In the genomic region with DNA sequence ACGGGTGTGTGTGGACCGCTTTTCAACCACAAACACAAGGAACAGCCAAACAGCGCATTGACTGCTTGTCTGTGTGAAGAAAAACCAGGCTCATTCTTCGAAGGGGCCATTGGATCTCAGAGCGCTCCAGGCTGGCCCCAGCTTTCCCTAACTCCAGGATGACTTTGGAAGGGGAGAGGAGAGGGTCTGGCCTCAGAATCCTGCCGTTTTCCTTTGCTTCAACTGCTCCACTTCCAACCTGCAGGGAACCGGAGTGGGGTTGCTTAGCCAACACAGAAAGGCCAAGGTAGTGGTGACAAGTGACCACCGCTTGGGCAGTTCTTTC, we compare ENCODE assay signal across 13 mouse cellular contexts. TPM values are rescaled to one million over a fixed set of nuclear protein-coding genes. Genes with fewer than 3 reads are reported as not detected.
DNase-seq lines count a peak whose midpoint lies in the region; ATAC-seq and TF ChIP-seq lines count a peak whose summit lies in the region.
"Had no signal": no experiment of that assay in that cellular context is flagged by ENCODE, and none has a peak within 500 bp of the region (broad histone marks: within the 10 kb centered on the region; RNA-seq: fewer than 3 reads in every experiment).

No protein-coding gene starts in this region.

- peak overlapping the region; percentile 71 for H3K9ac ChIP-seq in heart, embryonic 15.5 days
- no peak overlapping the region for H3K9ac ChIP-seq in lung, embryonic 16.5 days (ENCODE audit: low read length)
- H3K9ac ChIP-seq in embryonic facial prominence, embryonic 11.5 days (replicated peaks; ENCODE audit: low read length) = no peak overlapping the region
- no peak overlapping the region for H3K9ac ChIP-seq in liver, postnatal 0 days (replicated peaks)

- H3K4me3 ChIP-seq in heart, embryonic 15.5 days = peak overlapping the region; percentile 52
- peak overlapping the region; percentile 34 for H3K4me3 ChIP-seq in lung, embryonic 16.5 days (ENCODE audit: low read length)
- H3K4me3 ChIP-seq in lung, adult 2 months (replicated peaks; ENCODE audit: extremely low read depth, low read depth, low read length) = no peak overlapping the region
- no peak overlapping the region for H3K4me3 ChIP-seq in embryonic facial prominence, embryonic 11.5 days (ENCODE audit: low read depth, low read length)
- H3K4me3 ChIP-seq in liver, postnatal 0 days (ENCODE audit: low read depth, low read length) = 0 out of 2 replicates have a peak overlapping the region, but pooled peaks have one; percentile 38

- H3K27me3 ChIP-seq in heart, embryonic 15.5 days = peaks cover 30% of the 10 kb centered on the region
- H3K27me3 ChIP-seq in lung, embryonic 16.5 days (ENCODE audit: control insufficient read depth, insufficient read depth, low read depth, low read length) = peaks cover 82% of the 10 kb centered on the region
- peaks cover 60% of the 10 kb centered on the region for H3K27me3 ChIP-seq in embryonic facial prominence, embryonic 11.5 days (ENCODE audit: control insufficient read depth, insufficient read depth, low read length)
- peaks cover 78% of the 10 kb centered on the region for H3K27me3 ChIP-seq in liver, postnatal 0 days (ENCODE audit: insufficient read depth, low read length)

- no peak for DNase-seq in heart, postnatal 4 days
- no peak for DNase-seq in lung, adult 2 months
- DNase-seq in embryonic facial prominence, embryonic 11.5 days (ENCODE audit: low spot score) = peak; percentile 17
- DNase-seq in liver, postnatal 0 days = no peak
- DNase-seq in left cerebral cortex, postnatal 25 days (ENCODE audit: low spot score in 2 of 2) = no peak
- DNase-seq: cerebellum, postnatal 14 days; gastrocnemius, postnatal 10 days; lung, postnatal 14 days had no signal

- ATAC-seq in heart, embryonic 15.5 days (replicated peaks; ENCODE audit: insufficient number of reproducible peaks, insufficient read depth, low FRiP score, low read depth) = no peak; the same call in 1 of the 2 replicates
- no peak for ATAC-seq in lung, embryonic 16.5 days (ENCODE audit: low read depth)
- no peak for ATAC-seq in embryonic facial prominence, embryonic 11.5 days (replicated peaks; ENCODE audit: insufficient number of reproducible peaks, low FRiP score, low TSS enrichment, low read depth)
- no peak for ATAC-seq in liver, postnatal 0 days

- WGBS in heart, embryonic 15.5 days = 13% methylated on average over 8 of the region's 8 CpGs
- 13% methylated on average over 8 of the region's 8 CpGs for WGBS in lung, embryonic 16.5 days
- WGBS in lung, adult 2 months = 32% methylated on average over 8 of the region's 8 CpGs
- under 1% methylated on average over 8 of the region's 8 CpGs for whole genome bisulfite sequencing in embryonic facial prominence, embryonic 11.5 days
- WGBS in liver, postnatal 0 days (ENCODE audit: insufficient replicate concordance) = 14% methylated on average over 8 of the region's 8 CpGs

- no peak for TF ChIP-seq CTCF in lung, adult 2 months (IDR thresholded peaks at IDR 0.05; ENCODE audit: insufficient read depth, low read length)
- no peak for TF ChIP-seq CTCF in liver, postnatal 0 days (IDR thresholded peaks at IDR 0.05; ENCODE audit: low read depth)

- H3K4me1 ChIP-seq in heart, embryonic 15.5 days (replicated peaks) = peaks cover 22% of the 10 kb centered on the region
- H3K4me1 ChIP-seq in lung, embryonic 16.5 days (replicated peaks; ENCODE audit: control insufficient read depth, insufficient read depth, low read length) = peaks cover 12% of the 10 kb centered on the region
- H3K4me1 ChIP-seq in lung, adult 2 months (ENCODE audit: control insufficient read depth, insufficient read depth, low read length) = peaks cover 6% of the 10 kb centered on the region
- no peaks in the 10 kb centered on the region for H3K4me1 ChIP-seq in embryonic facial prominence, embryonic 11.5 days (ENCODE audit: control insufficient read depth, insufficient read depth, low read length)
- H3K4me1 ChIP-seq in liver, postnatal 0 days (ENCODE audit: insufficient read depth) = peaks cover 5% of the 10 kb centered on the region

- no peaks in the 10 kb centered on the region for H3K36me3 ChIP-seq in heart, embryonic 15.5 days
- no peaks in the 10 kb centered on the region for H3K36me3 ChIP-seq in lung, embryonic 16.5 days (ENCODE audit: control insufficient read depth, insufficient read depth, low read length)
- H3K36me3 ChIP-seq in embryonic facial prominence, embryonic 11.5 days (replicated peaks; ENCODE audit: control insufficient read depth, insufficient read depth, low read depth, low read length) = no peaks in the 10 kb centered on the region
- no peaks in the 10 kb centered on the region for H3K36me3 ChIP-seq in liver, postnatal 0 days (replicated peaks; ENCODE audit: insufficient read depth, low read length)

- no peaks in the 10 kb centered on the region for H3K9me3 ChIP-seq in heart, embryonic 15.5 days (replicated peaks)
- H3K9me3 ChIP-seq in lung, embryonic 16.5 days (ENCODE audit: control insufficient read depth, low read length) = no peaks in the 10 kb centered on the region
- H3K9me3 ChIP-seq in embryonic facial prominence, embryonic 11.5 days (replicated peaks; ENCODE audit: control insufficient read depth, low read length) = no peaks in the 10 kb centered on the region
- H3K9me3 ChIP-seq in liver, postnatal 0 days (ENCODE audit: low read length) = no peaks in the 10 kb centered on the region

- TF ChIP-seq EP300 in liver, postnatal 0 days (IDR thresholded peaks at IDR 0.05; ENCODE audit: low read depth) = no peak

- TF ChIP-seq POLR2A in lung, adult 2 months (IDR thresholded peaks at IDR 0.05; ENCODE audit: borderline replicate concordance, extremely low read depth, low read depth, low read length) = no peak

- intact Hi-C loops in left cerebral cortex, postnatal 25 days (cut with DNase I) = no loop called here

- H3K4me2 ChIP-seq in heart, embryonic 15.5 days = peak overlapping the region; percentile 70
- no peak overlapping the region for H3K4me2 ChIP-seq in lung, embryonic 16.5 days (ENCODE audit: low read depth, low read length)
- H3K4me2 ChIP-seq in embryonic facial prominence, embryonic 11.5 days (ENCODE audit: low read depth, low read length) = no peak overlapping the region
- H3K4me2 ChIP-seq in liver, postnatal 0 days (ENCODE audit: low read depth, low read length) = 0 out of 2 replicates have a peak overlapping the region, but pooled peaks have one; percentile 62

- peak overlapping the region; percentile 96 for H3K27ac ChIP-seq in heart, embryonic 15.5 days
- no peak overlapping the region for H3K27ac ChIP-seq in lung, embryonic 16.5 days (ENCODE audit: low read length)
- no peak overlapping the region for H3K27ac ChIP-seq in embryonic facial prominence, embryonic 11.5 days (replicated peaks; ENCODE audit: low read depth, low read length)
- no peak overlapping the region for H3K27ac ChIP-seq in liver, postnatal 0 days (ENCODE audit: low read depth)

RNA-seq across cellular contexts. Expression of gene Nkx2-5, which starts 6.3 kb away (rescaled TPM):
- polyA plus RNA-seq in heart, embryonic 15.5 days (2015; fragmentation: Nextera tagmentation; extraction: Ambion mirVana) = 131 and 147 TPM in 2 replicates
- 100 to 1,000 TPM; 123 to 128 TPM for total RNA-seq in heart, postnatal 4 days (2021)
- 1.6 and 2.9 TPM in 2 replicates for polyA plus RNA-seq in lung, embryonic 16.5 days (2015; fragmentation: Nextera tagmentation; extraction: Ambion mirVana)
- 1.8 and 2.4 TPM in 2 replicates for polyA plus RNA-seq in lung, adult 2 months (2012; rRNA removed)
- polyA plus RNA-seq in embryonic facial prominence, embryonic 11.5 days (2014; fragmentation: Nextera tagmentation; extraction: Ambion mirVana) = 1.8 and 2.2 TPM in 2 replicates
- not detected in 2 replicates for polyA plus RNA-seq in liver, postnatal 0 days (2015; fragmentation: Nextera tagmentation; extraction: Ambion mirVana)
- total RNA-seq in left cerebral cortex, postnatal 25 days (2021) = not detected
- total RNA-seq: gastrocnemius, postnatal 10 days; left cerebral cortex, adult 18-20 months had no signal
- polyA plus RNA-seq: brain, embryonic 14.5 days; forebrain, embryonic 11.5 days had no signal

Comparison
In these comparisons a context has a peak if more than half of its experiments do, and no peak if none do; other contexts are left out.
1. H3K4me3 ChIP-seq: peak in heart, embryonic 15.5 days (single experiment), lung, embryonic 16.5 days (single experiment) and liver, postnatal 0 days (single experiment); none in lung, adult 2 months (single experiment) and embryonic facial prominence, embryonic 11.5 days (single experiment).
2. H3K4me2 ChIP-seq: peak in heart, embryonic 15.5 days (single experiment) and liver, postnatal 0 days (single experiment); none in lung, embryonic 16.5 days (single experiment) and embryonic facial prominence, embryonic 11.5 days (single experiment).
3. RNA of gene Nkx2-5, which starts 6.3 kb away (polyA plus RNA-seq): 131 to 147 TPM in heart, embryonic 15.5 days; 1.6 to 2.9 TPM in lung, embryonic 16.5 days, 1.8 to 2.4 TPM in lung, adult 2 months, 1.8 to 2.2 TPM in embryonic facial prominence, embryonic 11.5 days and not detected in liver, postnatal 0 days; every median in the first group is over 10 times any median in the second.